Mouse (Mus musculus) B cell, adult 62 days (primary cell): ENCODE measurements around the gene 4930558C23Rik. TPM values are rescaled to one million over a fixed set of nuclear protein-coding genes. Genes with fewer than 3 reads are reported as not detected.

Experiments
- total RNA-seq: library from RNA; stranded (reverse); gene quantifications from 4 replicates; pipeline ENCODE4 v1.2.4, GENCODE M21; 2023

The 4930558C23Rik gene
- total RNA-seq = not detected in 4 replicates

DNA sequence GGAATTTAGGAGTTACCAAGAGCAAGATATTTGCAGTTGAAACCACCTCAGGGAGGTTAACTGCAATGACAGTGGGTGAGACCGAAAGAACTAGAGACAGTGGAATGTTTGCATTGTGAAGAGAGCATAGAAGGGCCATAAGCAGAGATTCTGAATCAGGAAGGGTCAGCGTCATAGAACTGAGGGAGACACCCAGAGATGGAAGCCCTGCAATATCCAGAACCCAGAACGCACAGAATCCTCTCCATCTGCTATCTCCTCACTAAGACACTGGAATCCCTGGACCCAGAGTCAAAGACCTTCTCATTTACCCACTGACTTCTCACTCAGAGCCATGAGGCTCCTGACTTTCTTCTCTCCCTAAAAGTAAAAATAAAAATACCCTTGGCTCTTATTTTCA, at the start of gene 4930558C23Rik:
Gene 4930558C23Rik, minus strand, starts transcription at position 101 of the 400 bp plus-strand sequence.

DNA sequence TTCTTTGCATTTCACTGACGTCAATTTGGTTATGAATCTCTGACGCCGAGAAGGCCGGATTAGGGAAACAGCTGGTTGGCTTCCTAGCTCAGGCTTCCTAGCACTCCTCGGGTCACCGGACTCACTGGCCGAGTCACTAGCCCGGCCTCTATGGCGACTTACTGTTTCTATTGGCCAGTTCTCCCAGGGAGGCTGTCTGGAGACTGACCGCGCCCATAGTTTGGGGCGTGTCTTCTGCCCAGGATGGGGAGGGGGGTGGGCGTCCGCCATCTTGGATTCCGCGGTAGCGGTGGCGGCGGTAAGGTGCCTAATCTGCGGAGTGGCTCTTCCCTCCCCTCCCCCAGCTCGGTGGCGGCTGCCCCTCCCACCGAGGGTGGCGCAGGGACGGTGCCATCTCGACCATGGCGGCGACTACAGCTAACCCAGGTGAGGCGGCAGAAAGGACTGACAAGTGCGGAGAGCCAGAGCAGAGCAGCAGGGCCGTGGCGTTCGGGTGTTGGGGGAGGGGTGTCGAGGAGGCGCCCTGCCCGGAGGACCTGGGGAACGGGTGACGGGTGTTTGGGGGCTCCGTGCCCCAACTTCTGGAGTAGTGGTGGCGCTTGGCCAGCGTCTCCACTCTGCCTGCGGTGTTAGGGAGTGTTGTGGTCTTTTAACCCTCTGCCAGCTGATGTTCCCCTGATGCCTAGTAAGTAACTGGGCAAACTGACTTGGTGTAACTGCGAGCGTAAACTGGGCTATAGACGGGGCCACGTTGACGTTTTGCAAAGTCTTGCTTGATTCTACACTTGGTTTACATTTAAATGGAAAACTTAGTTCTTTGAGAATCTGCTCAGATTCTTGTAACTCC, 31.7 kb upstream of the 4930558C23Rik start, which contains the start of gene Arnt:
Gene Arnt, plus strand, starts transcription at position 253 of the 847 bp plus-strand sequence.

DNA sequence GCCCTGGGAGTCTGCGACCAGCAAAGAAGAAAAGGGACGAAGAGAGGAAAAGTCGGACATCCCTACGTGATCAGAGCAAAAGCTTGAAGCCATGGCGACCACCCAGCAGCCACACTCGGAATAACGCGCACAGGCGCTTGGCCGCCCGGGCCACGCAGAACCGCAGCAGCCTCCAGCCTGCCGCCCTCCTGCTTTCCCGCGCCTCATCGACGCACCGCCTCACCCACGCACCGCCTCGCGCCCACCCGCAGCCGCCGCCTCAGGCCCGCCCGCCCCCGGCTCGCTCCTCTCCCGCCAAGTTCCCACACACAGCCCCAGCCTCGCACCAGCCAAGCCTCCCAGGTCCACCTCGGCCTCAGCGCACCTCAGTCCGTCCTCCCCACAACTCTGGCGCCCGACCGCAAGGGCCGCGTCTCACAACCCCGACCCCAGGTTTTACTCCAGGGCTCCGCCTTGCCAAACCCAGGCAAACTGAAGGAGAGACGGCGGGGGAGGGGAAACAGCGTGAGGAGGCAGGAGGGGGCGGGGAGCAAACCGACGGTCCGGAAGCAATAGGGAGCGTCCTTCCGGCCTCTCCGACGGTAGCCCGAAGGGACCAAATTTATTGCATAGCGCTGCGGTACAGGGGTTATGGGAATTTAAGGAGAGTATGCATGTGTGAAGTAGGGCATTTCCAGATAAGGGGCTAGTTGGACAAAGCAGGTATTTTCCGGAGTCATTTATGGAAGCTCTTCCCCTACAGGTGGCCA, 45.8 kb downstream of the 4930558C23Rik start, which contains the start of gene Setdb1:
Gene Setdb1, minus strand, starts transcription at position 502 of the 749 bp plus-strand sequence.

Other genes starting within 250 kb of the 4930558C23Rik start
- gene Sema6c, start 242.4 kb downstream of the 4930558C23Rik start, total RNA-seq = 0.37 to 2.0 TPM (median 1.5 TPM) in 3 of 4 replicates, not detected in the other
- gene Gabpb2, start 184.9 kb downstream of the 4930558C23Rik start, total RNA-seq = 76.5 to 77.1 TPM (median 76.8 TPM) in 4 replicates
- gene Cdc42se1, start 174.1 kb downstream of the 4930558C23Rik start, total RNA-seq = 183 to 200 TPM (median 191 TPM) in 4 replicates
- 5.0 to 8.0 TPM (median 6.1 TPM) in 4 replicates for gene Mllt11, start 170.7 kb downstream of the 4930558C23Rik start, total RNA-seq
- gene Gm128, start 161.2 kb downstream of the 4930558C23Rik start, total RNA-seq = not detected in 4 replicates
- not detected in 4 replicates for gene Bnipl, start 151.6 kb downstream of the 4930558C23Rik start, total RNA-seq
- gene Mindy1, start 121.5 kb downstream of the 4930558C23Rik start, total RNA-seq = 29.3 to 34.5 TPM (median 31.6 TPM) in 4 replicates
- 10.5 to 12.0 TPM (median 11.5 TPM) in 4 replicates for gene Prune1, start 120.8 kb downstream of the 4930558C23Rik start, total RNA-seq
- gene Anxa9, start 95.7 kb downstream of the 4930558C23Rik start, total RNA-seq = 1.3 to 2.2 TPM (median 1.9 TPM) in 4 replicates
- gene Cers2, start 88.0 kb downstream of the 4930558C23Rik start, total RNA-seq = 127 to 147 TPM (median 132 TPM) in 4 replicates
- gene Setdb1, start 45.6 kb downstream of the 4930558C23Rik start, total RNA-seq = 31.0 to 36.5 TPM (median 35.8 TPM) in 4 replicates
- gene Arnt, start 31.5 kb upstream of the 4930558C23Rik start, total RNA-seq = 84.3 to 103 TPM (median 88.9 TPM) in 4 replicates
- 1.3 to 2.5 TPM (median 1.4 TPM) in 4 replicates for gene Ctsk, start 96.4 kb upstream of the 4930558C23Rik start, total RNA-seq
- gene Ctss, start 123.9 kb upstream of the 4930558C23Rik start, total RNA-seq = 409 to 475 TPM (median 445 TPM) in 4 replicates
- gene Hormad1, start 156.8 kb upstream of the 4930558C23Rik start, total RNA-seq = 0.38 TPM in 1 of 4 replicates, not detected in the others
- 21.4 to 27.8 TPM (median 25.2 TPM) in 4 replicates for gene Golph3l, start 186.1 kb upstream of the 4930558C23Rik start, total RNA-seq
- 128 to 134 TPM (median 132 TPM) in 4 replicates for gene Ensa, start 222.2 kb upstream of the 4930558C23Rik start, total RNA-seq